Comparison of ENCODE assay signal across 8 mouse cellular contexts in genomic region chr19:6014991-6015510, GRCm38 (mm10). TPM values are rescaled to one million over a fixed set of nuclear protein-coding genes. Genes with fewer than 3 reads are reported as not detected.
A peak's percentile ranks its signal among the peaks of the same experiment; 100 is the strongest.
DNase-seq lines count a peak whose midpoint lies in the region; ATAC-seq lines count a peak whose summit lies in the region.

No protein-coding gene starts in this region.

- peak overlapping the region; percentile 82 for H3K4me2 ChIP-seq in forebrain, embryonic 13.5 days
- H3K4me2 ChIP-seq in hindbrain, embryonic 11.5 days (replicated peaks; ENCODE audit: low read depth, low read length), result peak overlapping the region; percentile 64
- peak overlapping the region; percentile 94 for H3K4me2 ChIP-seq in midbrain, embryonic 16.5 days (ENCODE audit: low read length)

- no peaks in the 10 kb centered on the region for H3K36me3 ChIP-seq in forebrain, embryonic 13.5 days (ENCODE audit: poor library complexity, severe bottlenecking)
- H3K36me3 ChIP-seq in hindbrain, embryonic 11.5 days (ENCODE audit: control insufficient read depth, insufficient read depth, low read length), result no peaks in the 10 kb centered on the region
- no peaks in the 10 kb centered on the region for H3K36me3 ChIP-seq in midbrain, embryonic 16.5 days (ENCODE audit: control insufficient read depth, insufficient read depth, low read length)

- no peak for DNase-seq in frontal cortex, postnatal 25 days (ENCODE audit: low spot score in 2 of 2)
- DNase-seq in c-Kit-positive CD71-positive TER-119-negative erythroid progenitor cells, embryonic 14.5 days (ENCODE audit: low read depth), result peak; percentile 80
- DNase-seq in hindbrain, embryonic 11.5 days (ENCODE audit: low spot score), result peak; percentile 55
- DNase-seq in liver, result peak; percentile 94
- DNase-seq in thymus, postnatal 25 days, result peak; percentile 68

- no peak overlapping the region for H3K27ac ChIP-seq in forebrain, embryonic 13.5 days
- no peak overlapping the region for H3K27ac ChIP-seq in hindbrain, embryonic 11.5 days (ENCODE audit: low read depth, low read length)
- no peak overlapping the region; the same call in 1 of the 2 replicates for H3K27ac ChIP-seq in midbrain, embryonic 16.5 days (ENCODE audit: low read length)

- H3K4me1 ChIP-seq in forebrain, embryonic 13.5 days, result peaks cover 12% of the 10 kb centered on the region
- H3K4me1 ChIP-seq in hindbrain, embryonic 11.5 days (replicated peaks; ENCODE audit: control insufficient read depth, insufficient read depth, low read length), result peaks cover 4% of the 10 kb centered on the region; the same call in 1 of the 2 replicates
- H3K4me1 ChIP-seq in midbrain, embryonic 16.5 days (ENCODE audit: control insufficient read depth, insufficient read depth, low read length), result peaks cover 3% of the 10 kb centered on the region; the same call in 1 of the 2 replicates

- ATAC-seq in frontal cortex, adult (ENCODE audit: low TSS enrichment), result peak; percentile 44; the same call in 1 of the 2 replicates
- no peak; the same call in 1 of the 2 replicates for ATAC-seq in forebrain, embryonic 13.5 days
- peak; percentile 61 for ATAC-seq in hindbrain, embryonic 11.5 days (ENCODE audit: low FRiP score)
- peak; percentile 64 for ATAC-seq in midbrain, embryonic 16.5 days

- H3K27me3 ChIP-seq in forebrain, embryonic 13.5 days, result peaks cover 47% of the 10 kb centered on the region
- peaks cover 15% of the 10 kb centered on the region for H3K27me3 ChIP-seq in hindbrain, embryonic 11.5 days (ENCODE audit: control insufficient read depth, insufficient read depth, low read length)
- H3K27me3 ChIP-seq in midbrain, embryonic 16.5 days (ENCODE audit: control insufficient read depth, insufficient read depth, low read depth, low read length), result peaks cover 8% of the 10 kb centered on the region; the same call in 1 of the 2 replicates

- peak overlapping the region; percentile 73 for H3K9ac ChIP-seq in forebrain, embryonic 13.5 days
- peak overlapping the region; percentile 44 for H3K9ac ChIP-seq in hindbrain, embryonic 11.5 days (ENCODE audit: low read depth, low read length)
- H3K9ac ChIP-seq in midbrain, embryonic 16.5 days (ENCODE audit: low read depth, low read length), result peak overlapping the region; percentile 75

- 4% methylated on average over 18 of the region's 18 CpGs for WGBS in forebrain, embryonic 13.5 days
- 3% methylated on average over 11 of the region's 18 CpGs for WGBS in hindbrain, embryonic 11.5 days
- 2% methylated on average over 17 of the region's 18 CpGs for WGBS in midbrain, embryonic 16.5 days

- H3K9me3 ChIP-seq in forebrain, embryonic 13.5 days (replicated peaks), result no peaks in the 10 kb centered on the region
- H3K9me3 ChIP-seq in hindbrain, embryonic 11.5 days (ENCODE audit: control insufficient read depth, low read length), result no peaks in the 10 kb centered on the region
- H3K9me3 ChIP-seq in midbrain, embryonic 16.5 days (replicated peaks; ENCODE audit: control insufficient read depth, low read length, poor library complexity, severe bottlenecking), result no peaks in the 10 kb centered on the region

- H3K4me3 ChIP-seq in forebrain, embryonic 13.5 days, result peak overlapping the region; percentile 45
- H3K4me3 ChIP-seq in hindbrain, embryonic 11.5 days (ENCODE audit: low read depth, low read length), result peak overlapping the region; percentile 45
- peak overlapping the region; percentile 54 for H3K4me3 ChIP-seq in midbrain, embryonic 16.5 days (ENCODE audit: low read depth, low read length)

RNA-seq across cellular contexts. Expression of gene Capn1, which starts 0.6 kb away (rescaled TPM):
- 1.0 and 1.1 TPM in 2 replicates for polyA plus RNA-seq in forebrain, embryonic 13.5 days (2015; fragmentation: Nextera tagmentation; extraction: Ambion mirVana)
- polyA plus RNA-seq in hindbrain, embryonic 11.5 days (2014; fragmentation: Nextera tagmentation; extraction: Ambion mirVana), result 3.8 and 4.2 TPM in 2 replicates
- polyA plus RNA-seq in midbrain, embryonic 16.5 days (2015; fragmentation: Nextera tagmentation; extraction: Ambion mirVana), result 3.0 and 3.2 TPM in 2 replicates

RNA-seq across cellular contexts. Expression of gene Slc22a20, which starts 29.1 kb away (rescaled TPM):
- polyA plus RNA-seq in forebrain, embryonic 13.5 days (2015; fragmentation: Nextera tagmentation; extraction: Ambion mirVana), result not detected in 2 replicates
- polyA plus RNA-seq in hindbrain, embryonic 11.5 days (2014; fragmentation: Nextera tagmentation; extraction: Ambion mirVana), result not detected in 2 replicates
- polyA plus RNA-seq in midbrain, embryonic 16.5 days (2015; fragmentation: Nextera tagmentation; extraction: Ambion mirVana), result not detected in 2 replicates

RNA-seq across cellular contexts. Expression of gene Syvn1, which starts 31.3 kb away (rescaled TPM):
- 23.8 and 26.0 TPM in 2 replicates for polyA plus RNA-seq in forebrain, embryonic 13.5 days (2015; fragmentation: Nextera tagmentation; extraction: Ambion mirVana)
- polyA plus RNA-seq in hindbrain, embryonic 11.5 days (2014; fragmentation: Nextera tagmentation; extraction: Ambion mirVana), result 23.9 and 27.1 TPM in 2 replicates
- polyA plus RNA-seq in midbrain, embryonic 16.5 days (2015; fragmentation: Nextera tagmentation; extraction: Ambion mirVana), result 31.5 and 34.5 TPM in 2 replicates

RNA-seq across cellular contexts. Expression of gene Mrpl49, which starts 42.5 kb away (rescaled TPM):
- 75.6 and 80.7 TPM in 2 replicates for polyA plus RNA-seq in forebrain, embryonic 13.5 days (2015; fragmentation: Nextera tagmentation; extraction: Ambion mirVana)
- 81.7 and 86.6 TPM in 2 replicates for polyA plus RNA-seq in hindbrain, embryonic 11.5 days (2014; fragmentation: Nextera tagmentation; extraction: Ambion mirVana)
- polyA plus RNA-seq in midbrain, embryonic 16.5 days (2015; fragmentation: Nextera tagmentation; extraction: Ambion mirVana), result 58.5 and 59.7 TPM in 2 replicates

RNA-seq across cellular contexts. Expression of gene Fau, which starts 42.6 kb away (rescaled TPM):
- polyA plus RNA-seq in forebrain, embryonic 13.5 days (2015; fragmentation: Nextera tagmentation; extraction: Ambion mirVana), result 677 and 758 TPM in 2 replicates
- polyA plus RNA-seq in hindbrain, embryonic 11.5 days (2014; fragmentation: Nextera tagmentation; extraction: Ambion mirVana), result 749 and 751 TPM in 2 replicates
- 459 and 498 TPM in 2 replicates for polyA plus RNA-seq in midbrain, embryonic 16.5 days (2015; fragmentation: Nextera tagmentation; extraction: Ambion mirVana)

Comparison
In these comparisons a context has a peak if more than half of its experiments do, and no peak if none do; other contexts are left out.
1. DNase-seq: peak in c-Kit-positive CD71-positive TER-119-negative erythroid progenitor cells, embryonic 14.5 days (single experiment), hindbrain, embryonic 11.5 days (single experiment), liver (single experiment) and thymus, postnatal 25 days (single experiment); none in frontal cortex, postnatal 25 days (0 of 2).
2. Peak in every context shown above with its lines, with median percentiles within 50 percentile points of each other: H3K4me2 ChIP-seq, H3K4me3 ChIP-seq and H3K9ac ChIP-seq.